Mouse (Mus musculus): ENCODE results near the gene Zfp592. TPM values are rescaled to one million over a fixed set of nuclear protein-coding genes. Genes with fewer than 3 reads are reported as not detected.
A peak's percentile ranks its signal among the peaks of the same experiment; 100 is the strongest.
"Not testable (repeated sequence)": the region's sequence is repeated elsewhere in the genome, so short reads cannot be mapped to it uniquely, and the experiment has no call there.

The Zfp592 gene
- polyA plus RNA-seq, 1 experiment from 2014 or later = 12.8 TPM

DNA sequence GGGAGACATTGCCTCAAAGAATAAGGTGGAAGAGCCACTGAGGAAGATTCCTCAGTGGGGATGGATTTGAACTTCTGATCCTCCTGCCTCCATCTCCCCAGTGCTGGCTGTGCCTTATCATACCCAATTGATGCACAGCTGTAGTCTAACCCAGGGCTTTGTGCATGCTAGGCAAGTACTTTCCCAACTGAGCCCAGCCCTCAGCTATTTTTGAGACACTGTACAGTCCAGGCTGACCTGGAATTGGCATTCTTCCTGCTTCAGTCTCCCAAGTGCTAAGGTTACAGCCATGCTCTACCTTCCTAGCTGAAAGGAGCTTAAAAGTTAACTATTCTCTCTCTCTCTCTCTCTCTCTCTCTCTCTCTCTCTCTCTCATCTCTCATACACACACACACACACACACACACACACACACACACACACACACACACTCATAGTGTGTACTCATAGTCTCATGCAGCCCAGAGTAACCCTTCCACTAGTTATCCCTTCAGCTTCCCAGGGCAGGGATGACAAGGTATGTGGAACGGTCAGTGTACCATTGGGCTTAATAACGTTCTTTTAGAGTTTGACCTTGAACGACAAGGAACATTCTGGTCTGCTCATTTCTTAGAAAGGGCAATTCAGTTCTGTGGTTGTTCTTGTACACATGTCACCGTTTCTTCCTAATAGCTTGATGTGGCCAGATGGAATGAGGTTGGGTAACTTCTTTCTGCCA is 20.4 kb upstream of the Zfp592 start:
- ATAC-seq (ENCODE audit: low FRiP score) = not testable (repeated sequence)

DNA sequence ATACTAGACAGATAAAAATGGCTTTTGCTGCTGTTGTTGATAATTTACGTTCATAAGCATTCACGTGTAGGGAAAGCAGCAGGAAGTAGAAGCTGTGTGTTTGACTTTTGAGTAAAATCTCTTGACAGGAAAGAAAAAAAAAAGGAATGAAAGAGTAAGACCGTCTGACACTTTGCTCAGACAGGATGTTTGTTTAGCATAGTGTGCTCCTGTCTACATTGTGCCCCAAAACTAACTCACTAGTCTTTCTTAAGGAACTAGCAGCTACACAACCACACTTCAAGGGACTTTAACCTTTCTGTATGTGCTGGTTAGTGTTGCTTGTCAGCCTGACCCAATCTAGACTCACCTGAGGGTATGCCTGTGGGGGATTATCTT is 19.9 kb upstream of the Zfp592 start:
- WGBS = 82% methylated on average over 3 of the region's 3 CpGs
- H3K4me3 ChIP-seq; ATAC-seq (ENCODE audit: low FRiP score); H3K27ac ChIP-seq; H3K4me1 ChIP-seq; H3K36me3 ChIP-seq; H3K27me3 ChIP-seq; H3K9ac ChIP-seq; H3K9me3 ChIP-seq (replicated peaks); H3K4me2 ChIP-seq (replicated peaks): not testable (repeated sequence)

More for the DNA sequence above, 20.4 kb upstream of the Zfp592 start:
- H3K27me3 ChIP-seq; H3K9me3 ChIP-seq (replicated peaks); H3K4me3 ChIP-seq; H3K4me1 ChIP-seq; H3K36me3 ChIP-seq; H3K9ac ChIP-seq; H3K4me2 ChIP-seq (replicated peaks); H3K27ac ChIP-seq: not testable (repeated sequence)
- WGBS = 90% methylated on average over 4 of the region's 4 CpGs

DNA sequence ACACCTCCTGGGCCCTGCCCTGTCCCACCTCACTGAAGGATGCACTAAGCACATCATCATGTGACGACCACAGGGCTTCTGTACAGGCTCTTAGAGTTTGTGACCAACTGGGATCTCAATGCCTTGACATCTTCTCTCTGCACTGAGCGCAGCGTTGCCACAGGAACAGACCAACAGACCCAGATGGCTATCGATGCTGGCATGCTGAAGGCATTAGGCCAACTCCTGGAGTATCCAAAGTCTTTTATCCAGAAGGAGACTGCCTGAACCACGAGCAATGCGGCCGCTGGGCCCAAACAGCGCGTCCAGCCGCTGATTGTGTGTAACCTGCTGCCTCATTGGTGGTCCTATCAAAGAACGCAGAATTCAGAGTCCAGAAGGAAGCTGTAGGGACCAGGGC is 12.9 kb upstream of the Zfp592 start:
- no peak overlapping the region for H3K4me3 ChIP-seq
- no peak for ATAC-seq (ENCODE audit: low FRiP score)
- no peak overlapping the region for H3K27ac ChIP-seq
- no peak overlapping the region for H3K4me2 ChIP-seq (replicated peaks)
- WGBS = 91% methylated on average over 11 of the region's 11 CpGs
- no peaks in the 10 kb centered on the region for H3K27me3 ChIP-seq
- H3K9me3 ChIP-seq (replicated peaks) = no peaks in the 10 kb centered on the region
- no peak overlapping the region for H3K9ac ChIP-seq
- H3K36me3 ChIP-seq = no peaks in the 10 kb centered on the region
- no peaks in the 10 kb centered on the region for H3K4me1 ChIP-seq

DNA sequence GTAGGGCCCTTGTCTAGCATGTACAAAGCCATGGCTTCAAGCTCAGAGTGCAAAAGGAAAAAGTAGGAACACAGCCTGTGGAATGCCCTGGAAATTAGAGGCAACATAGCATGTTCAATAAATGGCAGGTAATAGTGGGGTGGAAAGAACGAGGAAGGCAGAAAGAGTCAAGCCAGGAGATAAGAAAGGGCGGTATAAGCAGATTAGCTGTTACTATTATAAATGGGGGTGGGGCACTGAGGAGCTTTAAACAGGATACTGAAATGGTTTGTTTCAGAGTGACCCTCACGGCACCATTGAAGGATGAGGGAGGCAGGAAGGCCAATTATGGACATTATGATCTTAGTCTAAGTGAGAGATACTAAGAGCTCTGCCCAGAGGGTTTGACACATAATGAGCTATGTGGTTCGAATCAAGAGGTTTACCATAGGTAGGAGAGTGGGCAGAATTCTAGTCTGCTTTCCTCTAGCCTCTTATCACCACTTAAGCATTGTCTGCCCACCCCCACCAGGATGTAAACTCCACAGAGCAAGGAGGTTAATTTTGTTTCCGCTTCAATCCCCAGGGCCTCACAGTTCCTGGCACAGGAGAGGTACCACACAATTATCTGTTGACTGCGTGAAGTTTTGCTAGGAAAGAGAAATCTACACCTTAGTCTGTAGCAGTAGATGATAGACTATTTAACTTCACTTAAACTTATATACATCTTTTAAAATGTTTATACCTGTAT is 6.9 kb upstream of the Zfp592 start:
- 72% methylated on average over 6 of the region's 6 CpGs for WGBS
- H3K4me3 ChIP-seq = no peak overlapping the region
- ATAC-seq (ENCODE audit: low FRiP score) = no peak

DNA sequence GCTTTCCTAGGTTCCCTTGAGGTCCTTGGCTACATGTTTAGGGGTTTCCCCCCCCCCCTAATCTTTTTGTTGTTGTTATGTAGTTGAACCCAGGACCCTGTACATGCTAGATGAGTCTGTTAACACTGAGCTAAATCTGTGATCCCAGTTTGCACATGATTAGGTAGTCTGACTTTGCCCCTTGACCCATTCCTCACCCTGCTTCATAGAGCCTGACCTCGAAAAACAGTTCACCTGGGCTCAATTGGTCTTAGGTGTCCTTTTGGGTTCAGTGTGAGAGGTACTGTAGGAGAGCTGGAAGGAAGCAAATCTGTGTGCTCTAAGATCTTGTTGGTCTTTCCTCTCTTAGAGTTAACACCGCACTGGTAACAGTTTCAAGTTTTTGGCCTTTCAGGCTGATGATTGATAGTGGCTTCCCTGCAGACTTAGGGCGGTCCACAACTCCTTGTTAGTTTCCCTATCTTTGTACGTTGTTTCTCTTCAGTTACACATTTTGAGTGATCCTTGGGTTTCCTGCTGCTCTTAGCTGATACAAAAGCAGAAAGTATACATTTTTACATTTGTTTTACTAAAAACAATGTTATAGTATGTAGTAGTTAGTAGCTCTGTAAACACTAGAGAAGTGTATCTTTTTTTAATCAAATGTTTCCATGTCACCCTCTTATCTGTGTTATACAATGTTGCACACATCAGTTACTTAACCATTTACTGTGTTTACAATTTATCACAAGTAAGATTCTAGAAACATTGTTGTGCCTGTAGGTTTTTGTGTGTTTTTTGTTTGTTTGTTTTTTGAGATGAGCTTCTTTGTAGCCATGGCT is 5.5 kb upstream of the Zfp592 start:
- H3K4me2 ChIP-seq (replicated peaks) = no peak overlapping the region
- 79% methylated on average over 4 of the region's 4 CpGs for WGBS
- ATAC-seq (ENCODE audit: low FRiP score) = no peak
- no peak overlapping the region for H3K4me3 ChIP-seq
- no peaks in the 10 kb centered on the region for H3K27me3 ChIP-seq
- H3K9me3 ChIP-seq (replicated peaks) = no peaks in the 10 kb centered on the region
- H3K4me1 ChIP-seq = peaks cover 11% of the 10 kb centered on the region
- H3K27ac ChIP-seq = no peak overlapping the region
- no peak overlapping the region for H3K9ac ChIP-seq
- no peaks in the 10 kb centered on the region for H3K36me3 ChIP-seq

More for the DNA sequence above, 6.9 kb upstream of the Zfp592 start:
- Histone ChIP-seq H3K9ac (no peak overlapping the region), H3K27me3 (no peaks in the 10 kb centered on the region), H3K4me1 (peaks cover under 1% of the 10 kb centered on the region; the same call in 1 of the 2 replicates), H3K27ac (no peak overlapping the region), H3K9me3 (replicated peaks) (no peaks in the 10 kb centered on the region), H3K36me3 (no peaks in the 10 kb centered on the region), H3K4me2 (replicated peaks) (no peak overlapping the region)

DNA sequence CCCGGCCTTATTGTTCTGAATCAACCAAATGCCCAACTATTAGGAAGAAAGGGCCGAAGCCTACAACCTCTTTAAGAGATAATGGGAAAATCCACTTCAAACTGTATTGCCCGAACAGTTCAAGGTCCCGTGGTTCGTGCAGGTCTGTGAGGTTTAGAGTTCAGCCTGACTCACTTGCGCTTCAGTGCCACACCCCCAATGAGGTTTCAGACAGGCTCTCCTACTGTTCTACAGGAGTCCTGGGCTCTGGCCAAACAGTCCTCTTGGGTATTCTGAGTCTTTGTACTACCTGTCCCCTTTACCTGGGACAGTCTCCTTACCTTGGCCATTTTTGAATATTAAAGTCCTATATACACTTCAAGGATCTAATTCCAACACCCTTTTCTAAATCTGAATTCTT is 3.2 kb upstream of the Zfp592 start:
- no peaks in the 10 kb centered on the region for H3K9me3 ChIP-seq (replicated peaks)
- H3K4me3 ChIP-seq = no peak overlapping the region
- 94% methylated on average over 6 of the region's 6 CpGs for WGBS
- peaks cover 19% of the 10 kb centered on the region for H3K4me1 ChIP-seq
- no peaks in the 10 kb centered on the region for H3K36me3 ChIP-seq
- H3K27me3 ChIP-seq = no peaks in the 10 kb centered on the region
- ATAC-seq (ENCODE audit: low FRiP score) = no peak
- H3K9ac ChIP-seq = no peak overlapping the region
- no peak overlapping the region for H3K4me2 ChIP-seq (replicated peaks)
- no peak overlapping the region for H3K27ac ChIP-seq

DNA sequence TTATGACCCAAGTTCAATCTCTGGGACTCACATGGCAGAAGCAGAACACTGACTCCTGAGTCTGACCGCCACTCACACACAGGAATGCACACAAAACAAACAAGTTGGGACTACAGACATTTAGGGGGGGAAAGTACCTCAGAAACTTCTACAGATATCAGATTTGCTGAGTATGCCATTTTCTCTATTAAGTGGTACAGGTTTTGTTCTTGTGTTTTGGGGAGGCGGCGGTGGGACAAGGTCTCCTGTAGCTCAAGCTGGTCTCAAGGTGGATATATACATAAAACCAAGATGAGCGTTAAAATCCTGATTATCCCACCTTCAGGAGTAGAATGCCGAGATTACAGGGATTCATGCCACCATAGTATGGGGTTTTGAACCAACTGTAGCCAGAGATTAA is 1.9 kb upstream of the Zfp592 start:
- Histone ChIP-seq H3K27me3 (no peaks in the 10 kb centered on the region), H3K4me3 (no peak overlapping the region), H3K9me3 (replicated peaks) (no peaks in the 10 kb centered on the region), H3K4me2 (replicated peaks) (peak overlapping the region; percentile 83; the same call in 1 of the 2 replicates), H3K36me3 (no peaks in the 10 kb centered on the region), H3K4me1 (peaks cover 29% of the 10 kb centered on the region), H3K27ac (no peak overlapping the region), H3K9ac (no peak overlapping the region; the same call in 1 of the 2 replicates)
- WGBS = 95% methylated on average over 5 of the region's 5 CpGs
- no peak for ATAC-seq (ENCODE audit: low FRiP score)

DNA sequence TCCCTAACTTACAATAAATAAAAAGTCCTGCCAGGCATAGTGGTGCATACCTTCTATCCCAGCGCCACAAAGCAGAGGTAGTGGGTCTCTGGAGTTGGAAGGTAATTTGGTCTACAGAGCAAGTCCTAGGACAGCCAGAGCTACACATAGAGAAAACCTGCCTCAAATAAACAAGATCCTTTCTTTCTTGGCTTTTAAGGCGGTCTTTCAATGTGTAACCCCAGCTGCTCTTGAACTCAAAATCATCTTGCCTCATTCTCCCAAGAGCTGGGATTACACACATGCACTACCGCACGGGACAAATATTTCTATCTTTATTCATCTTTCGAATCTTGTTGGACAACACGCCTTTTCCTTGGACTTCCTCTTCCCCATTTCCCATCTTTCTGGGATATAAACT is 1.4 kb upstream of the Zfp592 start:
- 83% methylated on average over 6 of the region's 6 CpGs for WGBS
- Histone ChIP-seq H3K27me3 (no peaks in the 10 kb centered on the region), H3K27ac (peak overlapping the region; percentile 99; the same call in 1 of the 2 replicates), H3K9ac (peak overlapping the region; percentile 87; the same call in 1 of the 2 replicates), H3K4me1 (peaks cover 29% of the 10 kb centered on the region), H3K4me3 (peak overlapping the region; percentile 93), H3K4me2 (replicated peaks) (peak overlapping the region; percentile 83), H3K9me3 (replicated peaks) (no peaks in the 10 kb centered on the region), H3K36me3 (no peaks in the 10 kb centered on the region)
- ATAC-seq (ENCODE audit: low FRiP score) = no peak

DNA sequence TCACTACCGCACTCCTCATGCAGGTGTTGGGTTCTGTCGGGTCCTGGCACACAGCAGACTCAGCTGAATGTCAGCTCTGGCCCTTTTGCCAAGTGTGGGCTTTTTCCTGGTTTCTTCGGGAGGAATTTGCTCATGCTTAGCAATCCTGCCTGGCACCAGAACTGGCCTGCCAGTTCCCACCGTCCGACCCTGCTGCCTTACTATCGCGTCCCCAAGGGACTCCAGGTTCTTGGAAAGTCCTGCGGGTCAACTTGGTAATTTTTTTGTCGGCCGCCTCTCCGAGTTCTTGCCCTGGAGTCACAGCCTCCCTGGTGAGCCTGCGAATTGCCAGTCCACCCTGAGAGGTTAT is 876 bp upstream of the Zfp592 start:
- H3K4me1 ChIP-seq = peaks cover 29% of the 10 kb centered on the region
- WGBS = 3% methylated on average over 12 of the region's 12 CpGs
- no peak for ATAC-seq (ENCODE audit: low FRiP score)
- peak overlapping the region; percentile 93 for H3K4me3 ChIP-seq
- peak overlapping the region; percentile 87 for H3K9ac ChIP-seq
- H3K9me3 ChIP-seq (replicated peaks) = no peaks in the 10 kb centered on the region
- H3K36me3 ChIP-seq = no peaks in the 10 kb centered on the region
- H3K27ac ChIP-seq = peak overlapping the region; percentile 99
- H3K4me2 ChIP-seq (replicated peaks) = peak overlapping the region; percentile 83
- no peaks in the 10 kb centered on the region for H3K27me3 ChIP-seq

DNA sequence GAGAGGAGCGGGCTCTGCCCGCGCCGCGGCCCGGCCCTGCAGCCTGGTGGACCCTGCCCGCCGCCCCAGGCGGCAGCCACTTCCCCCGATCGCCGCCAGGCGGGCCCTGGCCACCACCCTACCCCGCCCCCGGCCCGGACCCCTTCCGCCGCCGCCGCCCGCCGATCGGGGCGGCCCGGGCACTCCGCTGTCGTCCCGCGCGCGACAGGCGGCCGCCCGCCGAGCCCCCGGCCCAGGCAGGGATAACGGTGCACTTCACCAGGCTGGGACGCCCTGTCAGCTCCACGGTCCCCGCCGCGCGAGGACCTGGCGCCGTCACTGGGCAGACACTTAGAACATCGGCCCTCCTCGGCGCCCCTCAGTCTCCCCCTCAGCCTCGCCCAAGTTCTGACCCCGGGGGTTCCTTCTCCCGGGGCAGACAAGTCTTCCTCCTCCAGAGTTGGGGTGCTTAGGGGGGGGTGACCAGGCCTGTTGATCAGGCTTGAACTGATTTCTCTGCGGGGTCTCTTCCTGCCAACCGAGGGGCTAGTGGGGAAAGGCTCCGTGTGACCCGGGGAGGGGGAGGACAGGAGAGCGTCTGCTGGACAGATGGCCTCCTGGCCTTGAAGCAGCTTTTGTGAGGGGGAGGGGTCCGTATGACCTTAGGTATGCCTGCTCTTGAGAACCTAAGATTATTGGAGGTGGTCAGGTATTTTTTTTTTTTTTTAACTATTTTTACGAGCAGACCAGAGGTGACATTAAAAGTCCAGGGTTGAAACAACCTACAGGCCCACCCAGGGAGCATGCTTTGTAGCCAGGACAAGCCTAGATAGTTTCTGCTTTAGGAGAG is 567 bp downstream of the Zfp592 start:
- peak; percentile 90 for ATAC-seq (ENCODE audit: low FRiP score)
- peak overlapping the region; percentile 99 for H3K27ac ChIP-seq
- H3K4me2 ChIP-seq (replicated peaks) = peak overlapping the region; percentile 83
- H3K4me3 ChIP-seq = peak overlapping the region; percentile 93
- peak overlapping the region; percentile 87 for H3K9ac ChIP-seq
- H3K36me3 ChIP-seq = no peaks in the 10 kb centered on the region
- under 1% methylated on average over 56 of the region's 58 CpGs for WGBS
- no peaks in the 10 kb centered on the region for H3K27me3 ChIP-seq
- peaks cover 32% of the 10 kb centered on the region for H3K4me1 ChIP-seq
- H3K9me3 ChIP-seq (replicated peaks) = no peaks in the 10 kb centered on the region

DNA sequence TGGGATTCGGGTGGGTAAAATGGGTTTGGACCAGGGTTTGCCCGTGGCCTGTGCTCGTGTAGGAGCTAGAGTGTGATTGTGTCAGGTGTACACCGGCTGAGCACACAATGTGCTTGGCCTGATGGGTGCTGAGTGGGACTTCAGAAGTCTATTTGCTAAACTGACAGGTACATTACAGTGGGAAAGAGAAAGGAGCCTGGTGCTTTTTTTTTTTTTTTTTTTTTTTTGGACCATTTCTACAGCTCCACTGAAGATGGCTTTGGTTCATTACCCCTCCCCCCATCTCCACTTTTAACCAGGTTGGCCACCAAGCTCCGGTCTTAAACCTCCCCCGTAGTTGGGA is 1.2 kb downstream of the Zfp592 start:
- Histone ChIP-seq H3K9ac (peak overlapping the region; percentile 87), H3K4me3 (peak overlapping the region; percentile 93), H3K4me2 (replicated peaks) (peak overlapping the region; percentile 83), H3K36me3 (no peaks in the 10 kb centered on the region), H3K9me3 (replicated peaks) (no peaks in the 10 kb centered on the region), H3K4me1 (peaks cover 32% of the 10 kb centered on the region), H3K27me3 (no peaks in the 10 kb centered on the region), H3K27ac (no peak overlapping the region)
- WGBS = 47% methylated on average over 6 of the region's 6 CpGs
- no peak for ATAC-seq (ENCODE audit: low FRiP score)
